Mouse (Mus musculus) bone marrow, adult 2 months (tissue): ENCODE results near the gene Gm42674.

Source experiments
- CTCF ChIP-seq: fragments of 200-500 bp; IDR thresholded peaks from 2 replicates; pipeline ENCODE4 v1.5.1; 2011; ENCODE audit warnings: low read length, control low read depth; ENCODE audit not compliant: control insufficient read depth, insufficient read depth
- POLR2A ChIP-seq: fragments of 200-500 bp; IDR thresholded peaks from 2 replicates; pipeline ENCODE4 v1.6.1; 2011; ENCODE audit warnings: low read depth, mild to moderate bottlenecking, control low read depth, low read length, borderline replicate concordance; ENCODE audit not compliant: control insufficient read depth

GRCm38 (mm10) chr3:90603623-90604022 lies 1.9 kb downstream of the Gm42674 start, which contains the start of gene S100a4:
- no peak for TF ChIP-seq POLR2A
- TF ChIP-seq CTCF = no peak
